14 mouse cellular contexts compared by ENCODE assay signal in genomic region chr6:134183592-134184342, GRCm38 (mm10).
DNase-seq lines count a peak whose midpoint lies in the region; ATAC-seq and TF ChIP-seq lines count a peak whose summit lies in the region.
"Had no signal": no experiment of that assay in that cellular context is flagged by ENCODE, and none has a peak within 500 bp of the region (broad histone marks: within the 10 kb centered on the region; RNA-seq: fewer than 3 reads in every experiment).

No protein-coding gene starts in this region.

- no peak overlapping the region for H3K4me3 ChIP-seq in heart, embryonic 14.5 days (ENCODE audit: control insufficient read depth in 1 of 2, insufficient read depth in 1 of 2, low read depth in 1 of 2, low read length in 2 of 2)
- no peak overlapping the region for H3K4me3 ChIP-seq in lung, embryonic 14.5 days (ENCODE audit: low read depth, low read length)
- no peak overlapping the region for H3K4me3 ChIP-seq in lung, adult 2 months (replicated peaks; ENCODE audit: extremely low read depth, low read depth, low read length)
- H3K4me3 ChIP-seq in MEL (ENCODE audit: control insufficient read depth in 1 of 2, insufficient read depth in 1 of 2, low read depth in 2 of 2, low read length in 2 of 2) = no peak overlapping the region
- no peak overlapping the region for H3K4me3 ChIP-seq in intestine, postnatal 0 days (ENCODE audit: low read depth, low read length)
- H3K4me3 ChIP-seq: embryonic facial prominence, embryonic 13.5 days; forebrain, embryonic 10.5 days; limb, embryonic 13.5 days; neural tube, embryonic 13.5 days had no signal

- 61% methylated on average over 11 of the region's 11 CpGs for WGBS in heart, embryonic 14.5 days
- WGBS in lung, embryonic 14.5 days = 58% methylated on average over 11 of the region's 11 CpGs
- WGBS in lung, adult 2 months = 71% methylated on average over 11 of the region's 11 CpGs
- WGBS in intestine, postnatal 0 days = 51% methylated on average over 11 of the region's 11 CpGs

- H3K36me3 ChIP-seq in heart, embryonic 14.5 days (ENCODE audit: control insufficient read depth, insufficient read depth, low read length) = no peaks in the 10 kb centered on the region
- no peaks in the 10 kb centered on the region for H3K36me3 ChIP-seq in lung, embryonic 14.5 days (ENCODE audit: insufficient read depth)
- H3K36me3 ChIP-seq in MEL (ENCODE audit: control insufficient read depth in 1 of 2, insufficient read depth in 2 of 2, low read length in 2 of 2) = peaks cover 3 to 57% of the 10 kb centered on the region in 2 experiments
- H3K36me3 ChIP-seq in intestine, postnatal 0 days (ENCODE audit: control insufficient read depth, insufficient read depth) = 0 out of 2 replicates have a peak, but pooled peaks cover 7% of the 10 kb centered on the region
- H3K36me3 ChIP-seq: embryonic facial prominence, embryonic 13.5 days; forebrain, embryonic 10.5 days; limb, embryonic 13.5 days; neural tube, embryonic 13.5 days had no signal

- peak; percentile 20; the same call in 1 of the 2 replicates for TF ChIP-seq CTCF in lung, embryonic 14.5 days (IDR thresholded peaks at IDR 0.05; ENCODE audit: low read depth)
- TF ChIP-seq CTCF in lung, adult 2 months (IDR thresholded peaks at IDR 0.05; ENCODE audit: insufficient read depth, low read length) = no peak
- peak in 1 of 3 experiments; percentile 22; a peak in 1 of 6 replicates for TF ChIP-seq CTCF in MEL (IDR thresholded peaks at IDR 0.05 in 2 of 3, conservative IDR thresholded peaks at IDR 0.05 in 1 of 3; ENCODE audit: control insufficient read depth in 1 of 3, insufficient read depth in 1 of 3, low read depth in 2 of 3, low read length in 3 of 3, poor library complexity in 1 of 3, severe bottlenecking in 1 of 3)
- TF ChIP-seq CTCF in intestine, postnatal 0 days (IDR thresholded peaks at IDR 0.05; ENCODE audit: low read depth) = peak; percentile 50

- no peaks in the 10 kb centered on the region for H3K9me3 ChIP-seq in heart, embryonic 14.5 days (ENCODE audit: control insufficient read depth, low read length)
- no peaks in the 10 kb centered on the region for H3K9me3 ChIP-seq in lung, embryonic 14.5 days (ENCODE audit: low read depth, low read length)
- no peaks in the 10 kb centered on the region for H3K9me3 ChIP-seq in MEL (replicated peaks; ENCODE audit: insufficient read depth, low read length)
- no peaks in the 10 kb centered on the region for H3K9me3 ChIP-seq in intestine, postnatal 0 days (ENCODE audit: control insufficient read depth)
- H3K9me3 ChIP-seq: embryonic facial prominence, embryonic 13.5 days; forebrain, embryonic 10.5 days; limb, embryonic 13.5 days; neural tube, embryonic 13.5 days had no signal

- no peak for TF ChIP-seq EP300 in MEL (IDR thresholded peaks at IDR 0.05; ENCODE audit: low read depth in 1 of 2, low read length in 2 of 2)

- TF ChIP-seq RAD21 in MEL (IDR thresholded peaks at IDR 0.05; ENCODE audit: low read depth, low read length) = no peak

- 0 out of 2 replicates have a peak overlapping the region, but pooled peaks have one; percentile 5 for H3K9ac ChIP-seq in heart, embryonic 14.5 days (ENCODE audit: low read length)
- H3K9ac ChIP-seq in lung, embryonic 14.5 days = no peak overlapping the region
- peak overlapping the region; percentile 19; the same call in 1 of the 2 replicates for H3K9ac ChIP-seq in MEL (ENCODE audit: control insufficient read depth, low read depth, low read length, poor library complexity, severe bottlenecking)
- no peak overlapping the region for H3K9ac ChIP-seq in intestine, postnatal 0 days (ENCODE audit: low read depth, low read length)
- H3K9ac ChIP-seq: embryonic facial prominence, embryonic 13.5 days; limb, embryonic 13.5 days; neural tube, embryonic 13.5 days had no signal

- no peak for TF ChIP-seq POLR2A in lung, adult 2 months (IDR thresholded peaks at IDR 0.05; ENCODE audit: borderline replicate concordance, extremely low read depth, low read depth, low read length)
- TF ChIP-seq POLR2A in MEL (IDR thresholded peaks at IDR 0.05; ENCODE audit: control insufficient read depth in 1 of 2, insufficient read depth in 1 of 2, low read depth in 1 of 2, low read length in 2 of 2, poor library complexity in 1 of 2) = no peak

- no peak for ATAC-seq in heart, embryonic 14.5 days (ENCODE audit: insufficient number of reproducible peaks, insufficient read depth, low FRiP score, low read depth)
- no peak for ATAC-seq in lung, embryonic 14.5 days (ENCODE audit: insufficient read depth)
- no peak for ATAC-seq in intestine, postnatal 0 days

- H3K79me2 ChIP-seq in MEL (ENCODE audit: control insufficient read depth, insufficient read depth, low read length, poor library complexity) = peaks cover 30% of the 10 kb centered on the region

- peaks cover 50 to 82% of the 10 kb centered on the region in 2 experiments for H3K4me1 ChIP-seq in heart, embryonic 14.5 days (ENCODE audit: control insufficient read depth in 2 of 2, insufficient read depth in 2 of 2, low read length in 2 of 2)
- peaks cover 33% of the 10 kb centered on the region for H3K4me1 ChIP-seq in lung, embryonic 14.5 days (ENCODE audit: insufficient read depth)
- peaks cover 6% of the 10 kb centered on the region for H3K4me1 ChIP-seq in lung, adult 2 months (ENCODE audit: control insufficient read depth, insufficient read depth, low read length)
- peaks cover 42 to 51% of the 10 kb centered on the region in 2 experiments for H3K4me1 ChIP-seq in MEL (ENCODE audit: control insufficient read depth in 1 of 2, insufficient read depth in 2 of 2, low read length in 2 of 2)
- H3K4me1 ChIP-seq in intestine, postnatal 0 days (replicated peaks; ENCODE audit: control insufficient read depth, insufficient read depth, low read length) = peaks cover 7% of the 10 kb centered on the region

- H3K27ac ChIP-seq in heart, embryonic 14.5 days (replicated peaks in 1 of 2; ENCODE audit: control insufficient read depth in 1 of 2, insufficient read depth in 1 of 2, low read depth in 2 of 2, low read length in 2 of 2) = peak overlapping the region in 1 of 2 experiments; percentile 89; a peak in 2 of 4 replicates
- peak overlapping the region; percentile 32 for H3K27ac ChIP-seq in lung, embryonic 14.5 days (ENCODE audit: low read depth)
- peak overlapping the region; percentile 99 for H3K27ac ChIP-seq in MEL (ENCODE audit: control insufficient read depth, low read depth, low read length)
- H3K27ac ChIP-seq in intestine, postnatal 0 days (ENCODE audit: low read depth, low read length) = no peak overlapping the region
- H3K27ac ChIP-seq: embryonic facial prominence, embryonic 13.5 days; forebrain, embryonic 10.5 days; limb, embryonic 13.5 days; neural tube, embryonic 13.5 days had no signal

- no peak for DNase-seq in heart, postnatal 14 days
- no peak for DNase-seq in lung, embryonic 14.5 days
- no peak for DNase-seq in lung, adult 2 months
- no peak for DNase-seq in MEL (ENCODE audit: low read depth, low spot score)
- no peak for DNase-seq in spleen, postnatal 14 days (ENCODE audit: low spot score in 2 of 2)
- DNase-seq: cerebellum, adult 11-12 months; kidney, adult 11 months had no signal

- intact Hi-C loops in heart, postnatal 14 days (cut with DNase I) = no loop called here

- H3K4me2 ChIP-seq in heart, embryonic 14.5 days (ENCODE audit: low read length) = no peak overlapping the region
- no peak overlapping the region for H3K4me2 ChIP-seq in lung, embryonic 14.5 days
- no peak overlapping the region for H3K4me2 ChIP-seq in intestine, postnatal 0 days (replicated peaks; ENCODE audit: low read depth)
- H3K4me2 ChIP-seq: embryonic facial prominence, embryonic 13.5 days; limb, embryonic 13.5 days; neural tube, embryonic 13.5 days had no signal

- no peaks in the 10 kb centered on the region for H3K27me3 ChIP-seq in heart, embryonic 14.5 days (ENCODE audit: control insufficient read depth, insufficient read depth, low read length)
- no peaks in the 10 kb centered on the region for H3K27me3 ChIP-seq in lung, embryonic 14.5 days (ENCODE audit: insufficient read depth, low read length)
- no peaks in the 10 kb centered on the region for H3K27me3 ChIP-seq in MEL (ENCODE audit: control insufficient read depth in 1 of 2, insufficient read depth in 2 of 2, low read length in 2 of 2)
- H3K27me3 ChIP-seq in intestine, postnatal 0 days (replicated peaks; ENCODE audit: control insufficient read depth, insufficient read depth, low read length) = no peaks in the 10 kb centered on the region
- H3K27me3 ChIP-seq: CH12.LX; embryonic facial prominence, embryonic 13.5 days; limb, embryonic 13.5 days; neural tube, embryonic 13.5 days had no signal

TF ChIP-seq in MEL, 35 proteins besides CTCF, POLR2A, EP300 and RAD21:
- TF ChIP-seq USF1 (IDR thresholded peaks at IDR 0.05; ENCODE audit: low read depth, low read length) (no peak), MAZ (IDR thresholded peaks at IDR 0.05; ENCODE audit: low read depth, low read length) (no peak), MXI1 (IDR thresholded peaks at IDR 0.05; ENCODE audit: low read depth, low read length) (no peak), CHD2 (IDR thresholded peaks at IDR 0.05; ENCODE audit: low read length) (no peak), POLR2AphosphoS5 (IDR thresholded peaks at IDR 0.05; ENCODE audit: borderline replicate concordance, low read depth, low read length) (no peak), TCF12 (IDR thresholded peaks at IDR 0.05; ENCODE audit: low read depth, low read length) (no peak)
TF ChIP-seq in MEL: peak in this region for 0.

Comparison
In these comparisons a context has a peak if more than half of its experiments do, and no peak if none do; other contexts are left out.
1. H3K9ac ChIP-seq: peak in heart, embryonic 14.5 days (single experiment) and MEL (single experiment); none in lung, embryonic 14.5 days (single experiment) and intestine, postnatal 0 days (single experiment).